Mouse (Mus musculus) heart, postnatal 0 days (tissue): ENCODE measurements at regions not wholly inside any gene's neighbourhood (a gene's known extent, or its start where the extent isn't known, plus 50 kb on each side); places are given as distances from the start of the nearest gene placed in this dataset.

Experiments
- ATAC-seq: fragments of 200-750 bp; cut with Nextera tagmentation; 2 replicates; pipeline ENCODE4 v1.8.0; 2017; ENCODE audit warnings: low read depth, moderate number of reproducible peaks, moderate library complexity; ENCODE audit not compliant: insufficient read depth
- DNase-seq: peaks from one replicate; pipeline ENCODE4 v3.0.0-alpha.2; 2016; ENCODE audit warnings: low spot score
- H3K27ac ChIP-seq: fragments of 300-500 bp; sonication (generic); 2 replicates; pipeline ENCODE4 v1.5.1; 2014; ENCODE audit warnings: low read depth, mild to moderate bottlenecking
- H3K27me3 ChIP-seq: fragments of 300-500 bp; sonication (generic); 2 replicates; pipeline ENCODE4 v1.6.1; 2014; ENCODE audit warnings: low read length, mixed read lengths; ENCODE audit not compliant: control insufficient read depth, insufficient read depth
- H3K36me3 ChIP-seq: fragments of 300-500 bp; sonication (generic); replicated peaks from 2 replicates; pipeline ENCODE4 v1.6.1; 2014; ENCODE audit warnings: low read length, mixed read lengths; ENCODE audit not compliant: control insufficient read depth, insufficient read depth
- H3K4me1 ChIP-seq: fragments of 300-500 bp; sonication (generic); 2 replicates; pipeline ENCODE4 v1.6.1; 2014; ENCODE audit warnings: antibody characterized with exemption; ENCODE audit not compliant: control insufficient read depth, insufficient read depth
- H3K4me2 ChIP-seq: fragments of 300-500 bp; sonication (generic); 2 replicates; pipeline ENCODE4 v1.6.1; 2014; ENCODE audit warnings: low read depth, mild to moderate bottlenecking, low read length, moderate library complexity
- H3K4me3 ChIP-seq: fragments of 300-500 bp; sonication (generic); 2 replicates; pipeline ENCODE4 v1.5.1; 2014; ENCODE audit warnings: low read depth, low read length
- H3K9ac ChIP-seq: fragments of 300-500 bp; sonication (generic); replicated peaks from 2 replicates; pipeline ENCODE4 v1.6.1; 2014; ENCODE audit warnings: low read depth, low read length, mixed read lengths
- H3K9me3 ChIP-seq: fragments of 300-500 bp; sonication (generic); replicated peaks from 2 replicates; pipeline ENCODE4 v1.6.1; 2016; ENCODE audit warnings: low read length; ENCODE audit not compliant: control insufficient read depth
- CTCF ChIP-seq: IDR thresholded peaks from 2 replicates; pipeline ENCODE4 v1.5.1; 2016; ENCODE audit warnings: antibody characterized with exemption, control low read depth, low read depth
- EP300 ChIP-seq: IDR thresholded peaks from 2 replicates; pipeline ENCODE4 v1.6.1; 2016; ENCODE audit warnings: antibody characterized with exemption, low read depth
- WGBS: fragments of 180-500 bp; shearing (Covaris S2); extraction: QIAGEN DNeasy Blood & Tissue Kit; methylation state at CpG from one replicate; pipeline ENCODE4 v1.1.7; 2014; 5-methylcytosine and 5-hydroxymethylcytosine counted together

DNA sequence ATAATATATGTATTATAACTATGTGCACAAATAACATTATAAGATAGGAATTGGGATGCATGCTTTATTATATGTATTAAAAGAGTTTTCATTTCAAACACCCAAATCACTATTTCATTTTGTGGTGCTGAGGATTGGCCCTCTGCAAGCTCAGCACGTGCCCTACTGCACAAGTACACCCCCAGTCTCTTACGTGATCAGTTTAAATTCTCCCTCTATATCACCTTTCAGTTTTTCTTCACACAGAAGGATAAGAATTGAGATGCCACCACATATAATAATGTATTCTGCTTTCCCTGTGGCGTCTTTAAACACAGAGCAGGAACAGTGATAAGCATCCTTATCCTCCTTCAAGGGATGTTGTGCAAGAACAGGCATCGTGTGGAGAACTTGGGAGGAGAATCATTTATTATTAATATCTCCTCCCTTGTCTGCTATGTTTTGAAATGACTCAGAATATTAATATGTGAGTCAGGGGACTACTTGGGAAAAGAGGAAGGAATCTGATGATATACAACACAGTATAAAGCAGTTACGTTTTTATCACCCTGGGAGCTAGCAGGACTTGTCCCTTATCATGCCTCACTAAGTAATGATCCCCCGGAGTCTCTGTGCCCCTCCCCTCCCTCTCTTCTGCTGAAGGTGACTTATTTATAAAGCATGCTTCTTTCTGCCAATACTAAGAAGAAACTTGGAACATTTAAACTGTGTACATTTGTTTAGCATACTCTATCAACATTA is 91.7 kb upstream of the Ptger4 start:
- Histone ChIP-seq H3K36me3 (no peaks in the 10 kb centered on the region), H3K4me3 (no peak overlapping the region), H3K27me3 (no peaks in the 10 kb centered on the region), H3K4me1 (no peaks in the 10 kb centered on the region), H3K9me3 (no peaks in the 10 kb centered on the region), H3K4me2 (no peak overlapping the region), H3K27ac (no peak overlapping the region), H3K9ac (no peak overlapping the region)
- TF ChIP-seq EP300 (no peak), CTCF (no peak)
- ATAC-seq: no peak
- WGBS: 27% methylated on average over 6 of the region's 6 CpGs
- no peak for DNase-seq

DNA sequence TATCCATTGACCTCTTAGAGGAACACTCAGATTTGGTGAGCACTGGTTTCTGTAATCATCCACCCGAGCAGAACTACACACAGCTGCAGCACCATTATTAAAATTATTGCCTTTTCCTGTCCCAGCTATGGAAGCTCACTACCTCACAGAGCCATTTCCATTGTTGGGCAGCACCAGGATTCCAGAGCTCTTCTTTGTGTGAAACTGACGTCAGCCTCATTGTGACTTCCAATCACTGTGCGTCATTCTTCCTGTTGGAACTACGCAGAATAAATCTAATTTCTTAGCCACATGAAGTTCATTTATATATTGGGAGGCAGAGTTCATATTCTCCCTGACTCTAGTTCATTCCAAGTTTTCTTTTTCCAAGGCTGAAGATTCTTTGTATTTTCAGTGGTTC is 83.0 kb upstream of the Ptger4 start:
- H3K9me3 ChIP-seq: no peaks in the 10 kb centered on the region
- H3K27ac ChIP-seq: no peak overlapping the region
- no peak overlapping the region for H3K4me3 ChIP-seq
- H3K4me1 ChIP-seq: no peaks in the 10 kb centered on the region
- no peak for DNase-seq
- H3K4me2 ChIP-seq: no peak overlapping the region
- ATAC-seq: no peak
- WGBS: 68% methylated on average over 4 of the region's 4 CpGs
- H3K36me3 ChIP-seq: no peaks in the 10 kb centered on the region
- H3K27me3 ChIP-seq: no peaks in the 10 kb centered on the region
- H3K9ac ChIP-seq: no peak overlapping the region
- TF ChIP-seq EP300 (0 out of 2 replicates have a peak, but pooled peaks have one; percentile 18), CTCF (no peak)

DNA sequence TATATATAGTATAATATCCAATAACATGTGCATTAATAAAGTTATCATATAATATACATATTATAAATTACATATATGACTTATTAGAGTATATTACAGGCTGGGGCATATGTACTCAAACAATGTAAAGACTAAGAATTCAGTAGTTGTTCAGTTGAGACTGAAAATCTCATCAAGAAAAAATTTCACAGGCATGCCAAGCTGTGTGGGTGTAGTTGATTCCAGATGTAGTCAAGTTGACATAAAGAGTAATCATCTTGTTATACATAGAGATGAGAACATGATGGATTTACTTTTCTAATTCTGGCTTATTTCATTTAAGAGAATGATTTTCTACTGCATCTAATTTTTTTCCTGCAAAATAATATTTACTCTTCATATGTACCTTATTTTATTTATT is 77.7 kb upstream of the Ptger4 start:
- H3K4me3 ChIP-seq: no peak overlapping the region
- no peaks in the 10 kb centered on the region for H3K27me3 ChIP-seq
- DNase-seq: no peak
- no peaks in the 10 kb centered on the region for H3K9me3 ChIP-seq
- no peak for ATAC-seq
- H3K27ac ChIP-seq: no peak overlapping the region
- no peaks in the 10 kb centered on the region for H3K36me3 ChIP-seq
- TF ChIP-seq EP300 (no peak), CTCF (no peak)
- H3K4me1 ChIP-seq: no peaks in the 10 kb centered on the region
- no peak overlapping the region for H3K4me2 ChIP-seq
- H3K9ac ChIP-seq: no peak overlapping the region

DNA sequence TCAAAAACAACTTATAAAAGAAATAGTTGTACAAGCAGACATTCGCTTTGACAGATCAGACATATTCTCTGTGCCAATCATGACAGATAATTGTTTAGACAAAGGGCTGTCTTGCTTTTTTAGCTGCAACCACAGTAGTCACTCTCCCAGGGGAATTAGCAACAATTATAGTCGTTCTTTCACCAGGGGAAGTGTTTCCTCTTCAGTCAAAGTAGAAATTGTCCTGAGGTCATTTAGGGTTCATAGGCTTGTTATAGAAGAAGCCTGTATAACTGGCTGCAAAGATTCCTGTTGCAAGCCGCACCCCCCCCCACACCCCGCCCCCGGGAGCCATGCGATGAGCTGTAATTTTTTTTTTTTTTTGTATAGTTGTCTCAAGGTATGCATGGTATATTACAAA is 68.2 kb upstream of the Ptger4 start:
- no peaks in the 10 kb centered on the region for H3K36me3 ChIP-seq
- no peak overlapping the region for H3K9ac ChIP-seq
- TF ChIP-seq EP300 (no peak), CTCF (no peak)
- no peaks in the 10 kb centered on the region for H3K27me3 ChIP-seq
- no peaks in the 10 kb centered on the region for H3K9me3 ChIP-seq
- DNase-seq: no peak
- H3K27ac ChIP-seq: no peak overlapping the region
- H3K4me2 ChIP-seq: no peak overlapping the region
- no peaks in the 10 kb centered on the region for H3K4me1 ChIP-seq
- H3K4me3 ChIP-seq: no peak overlapping the region
- WGBS: 55% methylated on average over 6 of the region's 6 CpGs
- ATAC-seq: no peak

DNA sequence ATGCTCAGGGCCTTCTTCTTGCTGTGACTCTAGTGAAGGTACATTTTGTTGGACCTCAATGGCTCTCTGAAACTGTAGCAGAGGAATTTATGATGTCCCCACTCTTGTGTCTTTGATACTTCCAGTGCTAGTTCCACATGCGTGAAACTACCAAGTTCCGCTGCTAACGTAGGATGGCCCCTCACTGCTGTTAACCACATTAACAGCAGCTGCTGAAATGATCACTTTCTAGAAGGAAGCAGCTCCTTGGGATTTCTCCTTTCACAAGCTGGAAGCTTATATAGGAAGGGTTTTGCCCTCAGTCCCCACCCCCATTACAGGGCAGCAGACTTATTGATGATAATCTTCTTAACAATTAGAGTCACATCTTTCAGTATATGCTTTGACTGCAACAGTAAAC is 66.0 kb upstream of the Ptger4 start:
- H3K4me2 ChIP-seq: no peak overlapping the region
- H3K4me1 ChIP-seq: no peaks in the 10 kb centered on the region
- no peaks in the 10 kb centered on the region for H3K9me3 ChIP-seq
- ATAC-seq (no peak), DNase-seq (no peak)
- H3K4me3 ChIP-seq: no peak overlapping the region
- H3K27me3 ChIP-seq: no peaks in the 10 kb centered on the region
- no peak overlapping the region for H3K27ac ChIP-seq
- H3K36me3 ChIP-seq: no peaks in the 10 kb centered on the region
- 70% methylated on average over 3 of the region's 3 CpGs for WGBS
- TF ChIP-seq EP300: no peak
- TF ChIP-seq CTCF: no peak
- H3K9ac ChIP-seq: no peak overlapping the region

DNA sequence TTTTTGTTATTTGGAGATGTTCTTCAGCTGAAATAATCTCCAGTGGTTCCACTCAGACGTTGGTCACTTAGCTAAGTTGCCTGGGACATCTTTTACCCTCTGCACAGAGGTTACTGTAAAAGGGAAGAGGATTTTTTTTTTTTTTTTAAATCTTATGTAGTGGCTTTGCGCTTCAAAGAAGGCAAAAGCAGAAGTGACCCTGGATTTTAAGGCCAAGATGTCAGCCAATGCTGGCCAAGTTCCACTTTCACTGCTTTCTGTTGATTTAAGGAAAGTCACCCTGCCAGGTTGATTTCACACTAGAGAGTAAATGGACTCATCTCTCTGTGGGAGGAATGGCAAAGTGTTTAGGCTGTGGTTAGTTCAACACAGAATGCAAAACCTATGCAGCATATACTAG is 58.4 kb upstream of the Ptger4 start:
- Histone ChIP-seq H3K27me3 (no peaks in the 10 kb centered on the region), H3K9ac (no peak overlapping the region), H3K36me3 (no peaks in the 10 kb centered on the region), H3K4me2 (no peak overlapping the region), H3K4me3 (no peak overlapping the region), H3K9me3 (no peaks in the 10 kb centered on the region), H3K4me1 (no peaks in the 10 kb centered on the region), H3K27ac (no peak overlapping the region)
- no peak for TF ChIP-seq EP300
- TF ChIP-seq CTCF: no peak
- ATAC-seq (no peak), DNase-seq (no peak)
- 61% methylated on average over 2 of the region's 2 CpGs for WGBS
